Mouse (Mus musculus) brown adipose tissue, adult 24 weeks (tissue): ENCODE data around the gene Ticam1. TPM values are rescaled to one million over a fixed set of nuclear protein-coding genes. Genes with fewer than 3 reads are reported as not detected.
"Not testable (repeated sequence)": the region's sequence is repeated elsewhere in the genome, so short reads cannot be mapped to it uniquely, and the experiment has no call there.

Experiments
- H3K27ac ChIP-seq: fragments of 200-500 bp; replicated peaks from 2 replicates; pipeline ENCODE4 v1.5.1; 2012; ENCODE audit warnings: low read depth, mild to moderate bottlenecking, low read length
- H3K4me1 ChIP-seq: fragments of 200-500 bp; 2 replicates; pipeline ENCODE4 v1.6.1; 2012; ENCODE audit warnings: low read length, mixed read lengths; ENCODE audit not compliant: control insufficient read depth, insufficient read depth, insufficient read length
- H3K4me3 ChIP-seq: fragments of 200-500 bp; 2 replicates; pipeline ENCODE4 v1.5.1; 2012; ENCODE audit warnings: low read depth, mild to moderate bottlenecking, low read length, moderate library complexity; ENCODE audit not compliant: insufficient read depth
- polyA plus RNA-seq: library from polyadenylated mRNA; stranded (reverse); fragments of >200 nt; gene quantifications from 2 replicates; pipeline ENCODE4 v1.2.4, GENCODE M21; 2012; ENCODE audit not compliant: missing spikeins, insufficient read depth, insufficient read length

The Ticam1 gene
- polyA plus RNA-seq, 1 experiment: 9.2 TPM

DNA sequence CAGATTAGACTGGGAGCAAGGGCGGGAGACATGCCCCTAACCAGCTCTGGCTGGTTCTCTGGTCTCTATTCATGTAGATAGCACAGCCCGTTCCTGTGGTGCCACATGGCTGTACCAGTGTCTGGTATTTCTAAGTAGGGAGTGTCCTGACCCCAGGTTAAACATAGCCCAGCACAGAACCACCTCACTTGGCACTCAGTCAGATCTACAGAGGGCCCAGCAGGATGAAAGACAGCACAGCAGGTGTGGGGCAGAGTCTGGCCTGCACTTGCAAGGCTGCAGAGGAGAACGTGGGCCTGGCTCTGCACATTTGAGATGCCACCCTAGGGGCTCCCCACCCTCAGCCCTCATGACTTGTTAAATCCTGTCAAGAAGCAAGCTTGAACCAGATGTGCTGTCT is 15.4 kb downstream of the Ticam1 start:
- Histone ChIP-seq H3K27ac (no peak overlapping the region), H3K4me1 (peaks cover 16% of the 10 kb centered on the region; the same call in 1 of the 2 replicates)

DNA sequence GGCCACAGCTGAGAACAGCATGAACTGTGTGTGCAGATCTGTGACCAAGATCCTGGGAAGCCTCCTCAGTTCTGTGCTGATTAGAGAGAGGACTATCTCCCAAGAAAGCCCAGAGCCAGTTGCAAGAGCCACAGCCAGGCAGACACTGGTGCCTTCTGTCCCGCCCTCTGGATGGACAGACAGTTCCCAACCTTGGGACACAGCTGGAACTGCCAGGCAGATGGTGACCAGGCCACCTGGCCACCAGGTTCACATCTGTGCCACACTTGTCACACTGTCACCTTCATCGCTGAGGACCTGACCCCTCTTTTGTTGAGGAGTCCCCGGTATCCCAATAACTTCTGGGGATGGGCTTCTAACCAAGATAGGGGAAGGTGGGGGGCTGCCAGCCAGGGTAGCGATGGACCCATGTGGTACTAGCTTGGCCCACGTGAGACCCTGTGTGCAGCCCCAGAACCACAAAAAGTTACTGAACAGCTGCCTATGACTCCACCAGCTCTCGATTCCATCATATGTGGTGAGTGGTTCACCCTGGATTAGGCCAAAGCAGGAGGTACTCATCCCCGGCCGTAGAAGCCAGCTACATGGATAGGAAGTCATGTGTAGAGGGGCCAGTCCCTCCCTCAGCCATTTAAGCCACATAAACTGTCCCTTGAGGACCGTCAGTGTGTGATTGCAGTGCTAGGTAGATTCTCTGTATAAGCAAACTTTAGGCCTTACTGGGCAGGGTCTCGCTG is 17.1 kb downstream of the Ticam1 start:
- Histone ChIP-seq H3K27ac (no peak overlapping the region), H3K4me1 (peaks cover 13% of the 10 kb centered on the region; the same call in 1 of the 2 replicates)

More for the DNA sequence above, 15.4 kb downstream of the Ticam1 start:
- no peak overlapping the region for H3K4me3 ChIP-seq

DNA sequence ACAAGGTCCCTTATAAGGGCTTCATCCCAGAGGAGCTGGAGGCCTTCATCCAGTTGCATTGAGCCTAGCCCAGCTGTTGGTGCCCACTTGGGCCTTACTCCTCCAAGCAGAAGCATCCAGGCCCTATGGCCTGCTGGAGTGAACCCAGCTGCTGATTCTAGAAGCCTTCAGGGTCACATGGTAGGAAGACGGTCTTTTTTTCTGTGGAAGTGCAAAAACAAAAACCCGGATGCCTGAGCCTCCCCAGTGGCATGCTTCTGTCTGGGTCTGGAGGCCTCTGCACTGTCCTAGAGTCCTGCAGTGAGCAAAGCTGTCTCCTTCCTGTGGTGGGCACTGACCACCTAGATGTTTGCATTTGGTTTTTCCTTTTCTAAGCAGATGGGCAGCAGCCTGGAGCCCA is 17.8 kb downstream of the Ticam1 start:
- H3K4me3 ChIP-seq, H3K27ac ChIP-seq: not testable (repeated sequence)
- H3K4me1 ChIP-seq: peaks cover 13% of the 10 kb centered on the region; the same call in 1 of the 2 replicates

More for the DNA sequence above, 17.1 kb downstream of the Ticam1 start:
- H3K4me3 ChIP-seq: no peak overlapping the region

DNA sequence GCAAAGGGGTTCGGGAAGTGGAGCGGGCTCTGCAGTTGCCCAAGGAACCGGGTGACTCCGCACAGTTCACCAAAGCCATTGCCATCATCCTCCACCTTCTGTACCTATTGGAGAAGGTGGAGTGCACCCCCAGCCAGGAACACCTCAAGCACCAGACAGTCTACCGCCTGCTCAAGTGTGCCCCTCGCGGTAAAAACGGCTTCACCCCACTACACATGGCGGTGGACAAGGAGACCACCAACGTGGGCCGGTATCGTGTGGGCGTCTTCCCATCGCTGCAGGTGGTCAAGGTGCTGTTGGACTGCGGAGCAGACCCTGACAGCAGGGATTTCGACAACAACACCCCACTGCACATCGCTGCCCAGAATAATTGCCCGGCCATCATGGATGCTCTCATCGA is 18.3 kb downstream of the Ticam1 start:
- peaks cover 13% of the 10 kb centered on the region; the same call in 1 of the 2 replicates for H3K4me1 ChIP-seq
- not testable (repeated sequence) for H3K4me3 ChIP-seq, H3K27ac ChIP-seq

DNA sequence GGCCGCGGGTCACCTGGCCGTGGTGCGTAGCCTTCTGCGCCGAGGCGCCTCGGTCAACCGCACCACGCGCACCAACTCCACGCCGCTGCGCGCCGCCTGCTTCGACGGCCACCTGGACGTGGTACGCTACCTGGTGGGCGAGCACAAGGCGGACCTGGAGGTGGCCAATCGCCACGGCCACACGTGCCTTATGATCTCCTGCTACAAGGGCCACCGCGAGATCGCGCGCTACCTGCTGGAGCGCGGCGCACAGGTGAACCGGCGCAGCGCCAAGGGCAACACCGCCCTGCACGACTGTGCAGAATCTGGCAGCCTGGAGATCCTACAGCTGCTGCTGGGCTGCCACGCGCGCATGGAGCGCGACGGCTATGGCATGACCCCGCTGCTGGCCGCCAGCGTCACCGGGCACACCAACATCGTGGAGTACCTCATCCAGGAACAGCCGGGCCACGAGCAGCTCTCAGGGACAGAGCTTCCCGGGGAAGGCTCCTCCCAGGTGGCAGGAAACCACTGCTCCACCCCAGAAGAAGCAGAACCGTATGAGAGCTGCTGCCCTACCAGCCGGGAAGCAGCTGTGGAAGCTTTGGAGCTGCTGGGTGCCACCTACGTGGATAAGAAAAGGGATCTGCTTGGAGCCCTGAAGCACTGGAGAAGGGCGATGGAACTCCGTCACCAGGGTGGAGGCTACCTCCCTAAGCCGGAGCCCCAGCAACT is 19.2 kb downstream of the Ticam1 start:
- Histone ChIP-seq H3K4me3 (peak overlapping the region; percentile 61), H3K4me1 (peaks cover 13% of the 10 kb centered on the region; the same call in 1 of the 2 replicates), H3K27ac (no peak overlapping the region)

DNA sequence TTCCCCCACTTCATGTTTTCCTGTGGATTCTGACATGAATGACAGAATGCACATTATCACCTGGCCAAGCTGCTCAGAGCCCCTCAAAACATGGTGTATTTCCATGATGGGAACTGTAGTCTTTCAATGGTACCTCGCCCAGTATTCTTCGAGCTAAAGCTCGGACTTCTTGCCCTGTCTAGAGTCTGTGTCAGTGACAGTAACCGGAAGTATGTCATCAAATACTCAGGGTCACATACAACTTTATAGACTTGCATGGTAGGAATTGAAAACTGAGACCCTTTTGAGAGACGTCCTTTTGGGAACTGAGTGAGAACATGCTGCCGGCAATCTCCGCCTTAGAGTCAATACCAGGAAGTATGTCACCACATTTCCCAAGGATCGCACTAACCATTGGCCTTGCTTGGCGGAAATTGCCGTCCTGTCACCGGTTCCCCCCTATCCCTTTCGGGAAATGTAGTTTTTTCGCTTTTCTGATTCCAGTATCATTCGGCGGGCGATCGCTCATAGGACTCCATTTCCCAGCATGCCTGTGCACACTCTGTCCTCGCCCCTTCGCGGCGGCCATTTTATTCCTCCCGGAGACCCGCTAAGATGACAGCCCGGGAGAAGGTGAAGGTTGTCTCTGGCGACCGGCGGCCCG is 20.2 kb downstream of the Ticam1 start, which contains the start of gene Fem1a:
TSS of gene Fem1a (plus strand) at position 572 of the 643 bp plus-strand sequence.
- peak within 1 kb of the TSS; percentile 70 for H3K4me3 ChIP-seq
- peaks cover 13% of the 10 kb centered on the region; the same call in 1 of the 2 replicates for H3K4me1 ChIP-seq
- peak within 1 kb of the TSS; percentile 95 for H3K27ac ChIP-seq

DNA sequence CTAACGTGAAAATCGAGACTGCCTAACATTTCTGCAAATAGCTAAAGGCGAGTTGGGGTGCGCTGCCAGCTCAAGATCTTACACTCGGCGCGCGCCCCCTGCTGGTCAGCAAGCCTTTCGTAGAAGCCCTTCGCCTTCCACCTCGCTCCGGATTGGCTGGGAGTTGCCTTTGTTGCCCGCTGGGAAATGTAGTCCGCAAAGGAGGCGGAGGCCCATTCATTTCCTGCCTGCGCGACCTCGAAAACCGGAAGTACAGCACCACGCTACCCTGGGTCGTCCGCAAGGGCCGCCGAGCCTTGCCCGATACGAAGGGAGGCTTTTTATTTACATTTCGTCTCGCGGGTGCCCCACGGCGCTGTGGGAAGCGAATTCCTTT is 20.7 kb downstream of the Ticam1 start:
- peak overlapping the region; percentile 70 for H3K4me3 ChIP-seq
- peaks cover 13% of the 10 kb centered on the region; the same call in 1 of the 2 replicates for H3K4me1 ChIP-seq
- H3K27ac ChIP-seq: peak overlapping the region; percentile 95

DNA sequence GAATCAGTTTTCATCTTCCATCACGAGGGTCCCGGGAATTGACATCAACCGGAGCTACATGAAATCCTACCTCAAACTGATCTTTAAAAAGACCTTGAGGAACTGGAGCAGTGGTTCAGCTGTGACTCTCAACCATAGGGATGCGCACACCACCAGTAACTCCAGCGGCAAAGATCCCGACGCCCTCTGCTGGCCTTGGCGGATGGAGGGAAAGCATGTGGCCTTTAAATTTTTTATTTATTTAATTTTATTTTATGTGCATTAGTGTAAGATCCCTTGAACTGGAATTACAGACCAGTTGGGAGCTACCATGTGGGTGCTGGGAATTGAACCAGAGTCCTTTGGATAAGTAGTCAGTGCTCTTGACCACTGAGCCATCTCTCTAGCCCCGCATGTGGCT is 21.2 kb downstream of the Ticam1 start:
- Histone ChIP-seq H3K27ac (no peak overlapping the region), H3K4me1 (peaks cover 13% of the 10 kb centered on the region; the same call in 1 of the 2 replicates), H3K4me3 (0 out of 2 replicates have a peak overlapping the region, but pooled peaks have one; percentile 7)

DNA sequence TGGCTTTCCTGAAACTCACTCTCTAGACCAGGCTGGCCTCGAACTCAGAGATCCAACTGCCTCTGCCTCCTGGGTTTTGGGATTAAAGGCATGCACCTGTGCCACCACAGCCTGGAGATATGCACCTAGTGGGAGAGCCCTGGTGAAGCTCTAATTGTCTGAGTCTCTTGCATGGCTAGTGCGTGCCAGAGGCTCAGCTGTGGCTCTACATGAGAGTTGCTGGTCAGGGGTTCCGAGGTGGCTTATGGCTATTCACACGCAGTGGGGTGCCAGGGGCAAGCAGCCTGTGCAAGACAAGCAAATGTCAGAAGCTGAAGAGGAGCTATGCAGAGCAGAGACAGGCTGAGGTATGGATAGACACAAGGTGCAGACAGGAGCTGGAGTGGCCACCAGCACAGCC is 21.9 kb downstream of the Ticam1 start:
- peaks cover 13% of the 10 kb centered on the region; the same call in 1 of the 2 replicates for H3K4me1 ChIP-seq
- no peak overlapping the region for H3K4me3 ChIP-seq
- H3K27ac ChIP-seq: no peak overlapping the region

DNA sequence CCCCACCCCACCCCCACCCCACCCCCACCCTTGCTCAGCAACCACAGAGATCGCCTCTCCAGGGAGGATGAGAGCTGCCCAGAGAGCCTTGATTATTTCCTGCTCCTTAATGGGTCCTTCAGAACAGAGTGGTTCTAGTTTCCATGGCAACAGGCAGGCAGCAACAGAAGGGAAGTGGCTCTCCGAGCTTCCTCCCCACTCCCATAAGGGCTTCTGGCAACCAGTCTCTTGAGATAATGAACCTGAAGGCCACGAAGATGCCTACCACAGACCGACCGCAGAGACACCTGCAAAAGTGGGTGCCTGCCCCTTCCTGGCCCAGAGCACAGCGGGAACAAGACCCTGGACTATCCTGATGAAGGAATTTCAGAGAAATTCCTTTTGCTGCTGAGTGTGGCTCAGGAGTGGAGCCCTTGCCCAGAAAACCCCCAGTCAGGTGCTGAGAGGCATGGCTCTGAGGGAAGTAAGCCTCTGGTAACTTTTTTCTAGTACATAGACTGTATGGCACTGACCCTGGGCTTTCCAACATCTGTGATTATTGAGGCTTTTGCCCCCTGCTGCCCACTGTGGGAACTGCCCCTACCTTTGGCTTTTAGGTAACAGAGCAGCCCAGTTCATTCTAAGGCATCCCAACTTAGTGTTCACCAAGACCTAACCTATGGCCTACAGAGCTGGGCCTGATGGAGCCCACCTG is 25.3 kb downstream of the Ticam1 start:
- Histone ChIP-seq H3K4me3 (no peak overlapping the region), H3K4me1 (no peaks in the 10 kb centered on the region), H3K27ac (no peak overlapping the region)

DNA sequence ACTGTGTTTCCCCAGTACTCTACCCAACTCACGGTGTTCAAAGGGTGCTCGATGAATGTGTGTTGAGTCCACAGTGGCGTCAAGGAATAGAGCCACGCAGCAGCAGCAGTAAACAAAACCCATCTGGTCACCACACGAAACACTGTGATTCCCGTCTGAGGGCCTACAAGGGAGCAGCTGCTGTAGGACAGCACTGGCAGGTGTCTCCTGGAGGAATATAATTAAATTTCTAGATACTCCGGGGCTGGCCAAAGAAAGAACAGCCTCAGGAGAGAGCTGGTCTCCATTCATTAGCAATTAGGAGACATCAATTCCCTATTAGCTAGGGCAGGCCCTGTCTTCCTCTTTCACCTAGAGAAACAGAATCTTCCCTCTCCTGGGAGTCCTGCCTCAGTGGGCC is 31.0 kb downstream of the Ticam1 start:
- no peak overlapping the region for H3K4me3 ChIP-seq
- H3K27ac ChIP-seq: no peak overlapping the region
- H3K4me1 ChIP-seq: no peaks in the 10 kb centered on the region

DNA sequence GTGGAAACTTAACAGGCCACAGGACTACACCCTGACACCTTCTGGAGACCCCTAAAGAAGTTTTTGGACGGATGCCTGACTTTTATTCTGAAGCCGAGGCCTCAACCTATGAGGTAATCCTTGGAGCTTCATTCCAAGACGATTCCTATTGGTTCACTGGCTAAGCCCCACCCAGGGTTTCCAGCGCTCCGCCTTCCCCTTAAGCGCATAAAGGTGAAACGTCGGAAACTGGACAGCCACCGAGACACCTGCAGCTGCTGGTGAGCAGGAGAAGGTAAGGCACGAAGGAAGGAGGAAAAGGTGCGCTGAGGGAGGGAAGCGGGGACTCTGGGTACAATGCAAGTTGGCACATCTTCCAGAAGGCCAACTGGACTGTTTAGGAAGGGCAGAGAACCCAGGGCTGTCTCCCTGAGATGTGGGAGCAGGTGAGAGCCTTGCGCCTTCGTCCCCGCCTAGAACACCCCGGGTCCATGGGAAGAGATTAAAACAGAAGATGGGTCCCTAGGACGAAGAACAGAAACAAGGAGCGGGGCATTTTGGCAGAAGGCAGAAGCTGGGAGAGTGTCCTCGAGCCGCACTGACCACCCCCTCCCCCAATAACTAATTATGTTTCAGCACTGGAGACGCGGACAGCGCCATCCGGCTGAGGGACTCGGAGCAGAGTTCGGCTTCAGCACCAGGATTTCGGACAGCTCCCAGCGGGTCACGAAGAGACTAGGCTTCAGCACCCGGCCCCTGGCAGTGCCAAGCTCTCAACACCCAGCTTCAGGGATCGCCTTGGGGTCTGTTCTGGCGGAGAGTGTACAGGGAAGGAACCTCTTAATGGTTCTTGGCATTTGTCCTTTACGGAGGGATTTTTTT is 34.8 kb downstream of the Ticam1 start:
- Histone ChIP-seq H3K27ac (no peak overlapping the region), H3K4me3 (no peak overlapping the region), H3K4me1 (no peaks in the 10 kb centered on the region)

DNA sequence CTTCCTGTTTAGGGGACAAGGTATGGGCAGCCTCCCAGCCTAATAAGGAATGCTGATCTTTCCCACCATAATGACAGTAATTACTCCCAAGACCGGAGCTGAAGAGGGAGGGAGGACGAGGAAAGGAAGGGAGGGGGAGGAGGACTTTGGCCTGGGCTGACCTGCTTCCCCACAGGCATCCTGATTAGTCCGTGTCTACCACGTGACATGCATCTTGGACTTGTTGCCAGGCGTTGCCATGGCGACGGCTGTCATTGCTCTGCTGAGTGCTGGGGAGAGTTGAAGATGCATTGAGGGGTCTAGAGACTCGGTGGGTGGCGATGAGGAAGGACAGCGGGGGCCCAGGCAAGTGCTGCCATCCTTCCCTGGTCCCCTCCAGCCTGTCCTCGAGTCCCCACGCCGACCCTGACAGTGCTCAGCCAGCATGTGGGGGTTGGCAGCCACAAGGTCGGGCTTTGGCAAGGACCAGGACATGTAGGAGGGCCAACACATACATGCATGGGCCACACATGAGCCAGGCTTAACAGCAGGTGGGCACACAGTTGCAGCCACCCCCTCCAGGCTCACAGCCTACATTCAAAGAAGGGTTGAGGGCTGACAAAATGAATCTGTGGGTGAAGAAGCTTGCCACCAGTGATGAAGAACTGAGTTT is 42.6 kb downstream of the Ticam1 start:
- Histone ChIP-seq H3K4me1 (no peaks in the 10 kb centered on the region), H3K4me3 (no peak overlapping the region), H3K27ac (no peak overlapping the region)

DNA sequence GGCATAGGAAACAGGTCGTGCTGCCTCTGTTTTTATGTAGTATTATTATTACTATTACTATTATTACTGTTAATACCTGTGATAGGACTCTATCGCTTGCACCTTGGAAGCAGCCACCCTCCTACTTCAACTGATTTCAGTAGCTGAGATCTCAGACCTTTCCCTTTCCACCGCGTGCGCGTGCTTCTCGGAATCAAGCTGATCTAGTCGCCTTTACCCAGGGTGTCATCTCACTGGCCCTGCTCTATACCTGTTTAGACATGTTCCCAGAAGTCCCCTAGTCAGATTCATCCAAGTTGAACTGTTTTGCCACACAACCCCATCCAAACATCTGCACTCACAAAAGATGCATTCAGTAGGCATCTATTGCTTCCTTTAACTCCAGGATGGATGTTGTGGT is 43.2 kb downstream of the Ticam1 start:
- Histone ChIP-seq H3K4me3 (no peak overlapping the region), H3K4me1 (no peaks in the 10 kb centered on the region), H3K27ac (no peak overlapping the region)
